Mouse (Mus musculus) liver, embryonic 14.5 days (tissue): ENCODE measurements around the gene 2310061I04Rik. TPM values are rescaled to one million over a fixed set of nuclear protein-coding genes. Genes with fewer than 3 reads are reported as not detected.

Experiments
- ATAC-seq: fragments of 200-750 bp; cut with Nextera tagmentation; 2 replicates; pipeline ENCODE4 v1.8.0; 2017; ENCODE audit warnings: moderate number of reproducible peaks, mild to moderate bottlenecking, moderate library complexity; ENCODE audit not compliant: insufficient read depth
- DNase-seq, 3 experiments: peaks; one replicate each; pipeline ENCODE4 v3.0.0-alpha.2; 2012 to 2013; ENCODE audit warnings: low read depth in 3 of 3, low spot score in 3 of 3
- H3K27ac ChIP-seq: fragments of 300-500 bp; sonication (generic); 2 replicates; pipeline ENCODE4 v1.5.1; 2014; ENCODE audit warnings: moderate library complexity, mild to moderate bottlenecking, control low read depth, inconsistent platforms
- H3K27me3 ChIP-seq: fragments of 300-500 bp; sonication (generic); 2 replicates; pipeline ENCODE4 v1.6.1; 2014; ENCODE audit warnings: mild to moderate bottlenecking, low read length, moderate library complexity; ENCODE audit not compliant: control insufficient read depth, insufficient read depth
- H3K36me3 ChIP-seq: fragments of 300-500 bp; sonication (generic); replicated peaks from 2 replicates; pipeline ENCODE4 v1.6.1; 2014; ENCODE audit warnings: low read depth; ENCODE audit not compliant: control insufficient read depth, insufficient read depth
- H3K4me1 ChIP-seq, 2 experiments: fragments of 200-500 bp in 1 of 2; fragments of 300-500 bp in 1 of 2; sonication (generic) in 1 of 2; replicated peaks; 2 replicates each; pipeline ENCODE4 v1.6.1; 2012 to 2014; ENCODE audit warnings: antibody characterized with exemption in 1 of 2, inconsistent platforms in 1 of 2, low read length in 1 of 2; ENCODE audit not compliant: control insufficient read depth in 2 of 2, insufficient read depth in 2 of 2
- H3K4me2 ChIP-seq: fragments of 300-500 bp; sonication (generic); 2 replicates; pipeline ENCODE4 v1.6.1; 2014; ENCODE audit warnings: low read depth, mild to moderate bottlenecking, control low read depth, moderate library complexity
- H3K4me3 ChIP-seq, 2 experiments: fragments of 200-500 bp in 1 of 2; fragments of 300-500 bp in 1 of 2; sonication (generic) in 1 of 2; 2 replicates each; pipeline ENCODE4 v1.5.1; 2012 to 2014; ENCODE audit warnings: low read depth in 2 of 2, low read length in 2 of 2, mild to moderate bottlenecking in 2 of 2, control low read depth in 1 of 2, inconsistent platforms in 1 of 2, moderate library complexity in 1 of 2; ENCODE audit not compliant: insufficient read depth in 1 of 2
- H3K9ac ChIP-seq: fragments of 300-500 bp; sonication (generic); replicated peaks from 2 replicates; pipeline ENCODE4 v1.6.1; 2014; ENCODE audit warnings: mild to moderate bottlenecking, control low read depth, moderate library complexity
- H3K9me3 ChIP-seq: fragments of 300-500 bp; sonication (generic); 2 replicates; pipeline ENCODE4 v1.6.1; 2016; ENCODE audit warnings: low read length, mixed read lengths; ENCODE audit not compliant: control insufficient read depth
- CTCF ChIP-seq: IDR thresholded peaks from 2 replicates; pipeline ENCODE4 v1.5.1; 2016; ENCODE audit warnings: antibody characterized with exemption, low read depth, control low read depth
- EP300 ChIP-seq: IDR thresholded peaks from 2 replicates; pipeline ENCODE4 v1.6.1; 2016; ENCODE audit warnings: antibody characterized with exemption, low read depth
- WGBS: fragments of 180-500 bp; shearing (Covaris S2); extraction: QIAGEN DNeasy Blood & Tissue Kit; methylation state at CpG from one replicate; pipeline ENCODE4 v1.1.7; 2014; ENCODE audit not compliant: insufficient replicate concordance; 5-methylcytosine and 5-hydroxymethylcytosine counted together
- polyA plus RNA-seq, 2 experiments: library from polyadenylated mRNA; depleted of rRNA in 1 of 2; stranded (reverse) in 1 of 2; unstranded in 1 of 2; fragments of >200 nt; fragmentation: Nextera tagmentation in 1 of 2; extraction: Ambion mirVana in 1 of 2; gene quantifications; 2 replicates each; pipeline versions ENCODE4 v1.2.1 to v1.2.3; 2012 to 2014

The 2310061I04Rik gene
- polyA plus RNA-seq, 2 experiments = 10.6 to 14.4 TPM

GRCm38 (mm10) chr17:35919060-35919715 lies 22.0 kb upstream of the 2310061I04Rik start:
- H3K4me3 ChIP-seq = peak overlapping the region; percentile 86 to 88
- no peak for TF ChIP-seq EP300
- TF ChIP-seq CTCF = no peak
- DNase-seq = peak; percentile 98 to 99 (median 98)
- peak overlapping the region; percentile 97 for H3K27ac ChIP-seq
- 8% methylated on average over 7 of the region's 7 CpGs for WGBS
- peaks cover 22 to 29% of the 10 kb centered on the region in 2 experiments for H3K4me1 ChIP-seq
- H3K36me3 ChIP-seq = peaks cover 27% of the 10 kb centered on the region
- no peaks in the 10 kb centered on the region for H3K9me3 ChIP-seq
- H3K27me3 ChIP-seq = no peaks in the 10 kb centered on the region
- H3K4me2 ChIP-seq = peak overlapping the region; percentile 96
- peak overlapping the region; percentile 100 for H3K9ac ChIP-seq
- peak; percentile 22 for ATAC-seq

GRCm38 (mm10) chr17:35918276-35919059 lies 21.2 kb upstream of the 2310061I04Rik start:
- TF ChIP-seq EP300 = peak; percentile 42
- TF ChIP-seq CTCF = no peak
- Histone ChIP-seq H3K4me1 (peaks cover 22 to 29% of the 10 kb centered on the region in 2 experiments), H3K36me3 (peaks cover 23% of the 10 kb centered on the region), H3K4me2 (peak overlapping the region; percentile 96), H3K9ac (peak overlapping the region; percentile 100), H3K4me3 (peak overlapping the region; percentile 86 to 88), H3K27me3 (no peaks in the 10 kb centered on the region), H3K9me3 (no peaks in the 10 kb centered on the region), H3K27ac (peak overlapping the region; percentile 97)
- no peak for ATAC-seq
- DNase-seq = no peak
- under 1% methylated on average over 11 of the region's 11 CpGs for WGBS

GRCm38 (mm10) chr17:35917463-35918251 lies 20.4 kb upstream of the 2310061I04Rik start:
- Histone ChIP-seq H3K27ac (peak overlapping the region; percentile 97), H3K27me3 (no peaks in the 10 kb centered on the region), H3K9ac (peak overlapping the region; percentile 100), H3K4me1 (peaks cover 22 to 29% of the 10 kb centered on the region in 2 experiments), H3K36me3 (peaks cover 23% of the 10 kb centered on the region), H3K4me2 (peak overlapping the region; percentile 96), H3K4me3 (peak overlapping the region; percentile 86 to 88), H3K9me3 (no peaks in the 10 kb centered on the region)
- no peak for TF ChIP-seq CTCF
- no peak for TF ChIP-seq EP300
- ATAC-seq (no peak), DNase-seq (peak in 1 of 3 experiments; percentile 69)
- WGBS = 0% methylated on average over 13 of the region's 13 CpGs

- Histone ChIP-seq H3K27ac (peak overlapping the region; percentile 97), H3K27me3 (no peaks in the 10 kb centered on the region), H3K4me1 (peaks cover 22 to 33% of the 10 kb centered on the region in 2 experiments), H3K9me3 (no peaks in the 10 kb centered on the region), H3K4me3 (peak overlapping the region; percentile 86 to 88), H3K36me3 (peaks cover 26% of the 10 kb centered on the region), H3K4me2 (peak overlapping the region; percentile 96), H3K9ac (peak overlapping the region; percentile 100)
- WGBS = under 1% methylated on average over 8 of the region's 8 CpGs
- DNase-seq (no peak), ATAC-seq (no peak)
- no peak for TF ChIP-seq CTCF
- TF ChIP-seq EP300 = no peak
Measured at GRCm38 (mm10) chr17:35917143-35917462, 19.9 kb upstream of the 2310061I04Rik start.
